Comparison of ENCODE assay signal across 12 mouse cellular contexts in the genomic region with DNA sequence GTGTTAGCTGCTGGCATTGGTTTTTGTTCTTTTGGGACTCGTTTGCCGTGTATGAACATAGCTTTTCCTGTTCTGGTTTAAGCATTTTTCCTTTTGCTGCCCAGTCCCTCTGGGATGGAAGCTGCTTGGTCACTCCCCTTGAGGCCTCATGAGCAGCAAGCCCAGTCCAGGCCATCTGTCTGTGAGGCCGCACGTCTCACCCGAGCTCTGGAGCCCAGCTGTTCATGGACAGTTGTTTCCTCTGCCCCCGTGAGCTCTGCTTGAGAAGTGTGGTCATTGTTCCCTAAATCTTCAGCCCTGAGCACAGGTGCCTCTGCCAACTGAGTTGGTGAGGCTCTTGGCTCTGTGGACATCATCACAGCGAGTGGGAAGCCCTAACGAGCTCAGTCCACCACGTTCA. TPM values are rescaled to one million over a fixed set of nuclear protein-coding genes. Genes with fewer than 3 reads are reported as not detected.
A peak's percentile ranks its signal among the peaks of the same experiment; 100 is the strongest.
DNase-seq lines count a peak whose midpoint lies in the region; ATAC-seq and TF ChIP-seq lines count a peak whose summit lies in the region.
"Had no signal": no experiment of that assay in that cellular context is flagged by ENCODE, and none has a peak within 500 bp of the region (broad histone marks: within the 10 kb centered on the region; RNA-seq: fewer than 3 reads in every experiment).

No protein-coding gene starts in this region.

- H3K9me3 ChIP-seq in neural tube, embryonic 11.5 days (ENCODE audit: control insufficient read depth, low read length): no peaks in the 10 kb centered on the region
- H3K9me3 ChIP-seq in neural tube, embryonic 15.5 days (replicated peaks): no peaks in the 10 kb centered on the region
- H3K9me3 ChIP-seq in hindbrain, postnatal 0 days (ENCODE audit: low read length): no peaks in the 10 kb centered on the region
- no peaks in the 10 kb centered on the region for H3K9me3 ChIP-seq in stomach, embryonic 16.5 days (replicated peaks; ENCODE audit: control insufficient read depth, low read length)
- H3K9me3 ChIP-seq: embryonic facial prominence, embryonic 12.5 days had no signal

- WGBS in neural tube, embryonic 11.5 days: 66% methylated on average over 9 of the region's 9 CpGs
- WGBS in neural tube, embryonic 15.5 days: 49% methylated on average over 9 of the region's 9 CpGs
- WGBS in hindbrain, postnatal 0 days: 49% methylated on average over 9 of the region's 9 CpGs
- WGBS in stomach, embryonic 16.5 days: 66% methylated on average over 9 of the region's 9 CpGs

- no peak for TF ChIP-seq CTCF in hindbrain, postnatal 0 days (IDR thresholded peaks at IDR 0.05; ENCODE audit: low read depth)

- H3K4me2 ChIP-seq in neural tube, embryonic 11.5 days (ENCODE audit: low read depth): no peak overlapping the region
- H3K4me2 ChIP-seq in neural tube, embryonic 15.5 days: no peak overlapping the region
- H3K4me2 ChIP-seq in hindbrain, postnatal 0 days (ENCODE audit: low read depth, low read length): no peak overlapping the region
- H3K4me2 ChIP-seq in stomach, embryonic 16.5 days (ENCODE audit: low read depth, low read length): no peak overlapping the region
- H3K4me2 ChIP-seq: embryonic facial prominence, embryonic 12.5 days had no signal

- peak overlapping the region; percentile 56; the same call in 1 of the 2 replicates for H3K27ac ChIP-seq in neural tube, embryonic 11.5 days (ENCODE audit: low read depth, low read length)
- H3K27ac ChIP-seq in neural tube, embryonic 15.5 days (replicated peaks): no peak overlapping the region; the same call in 1 of the 2 replicates
- peak overlapping the region; percentile 48; the same call in 1 of the 2 replicates for H3K27ac ChIP-seq in hindbrain, postnatal 0 days
- H3K27ac ChIP-seq in stomach, embryonic 16.5 days (ENCODE audit: low read length): 0 out of 2 replicates have a peak overlapping the region, but pooled peaks have one; percentile 20
- H3K27ac ChIP-seq: embryonic facial prominence, embryonic 12.5 days had no signal

- H3K9ac ChIP-seq in neural tube, embryonic 11.5 days (ENCODE audit: low read length): no peak overlapping the region
- H3K9ac ChIP-seq in neural tube, embryonic 15.5 days (replicated peaks): no peak overlapping the region
- no peak overlapping the region for H3K9ac ChIP-seq in hindbrain, postnatal 0 days (replicated peaks; ENCODE audit: low read length)
- no peak overlapping the region for H3K9ac ChIP-seq in stomach, embryonic 16.5 days (ENCODE audit: low read length)
- H3K9ac ChIP-seq: embryonic facial prominence, embryonic 12.5 days had no signal

- DNase-seq in gastrocnemius, postnatal 14 days: peak; percentile 50
- no peak for DNase-seq in gastrocnemius, postnatal 36 days
- no peak for DNase-seq in neural tube, embryonic 11.5 days (ENCODE audit: low spot score)
- peak; percentile 15 for DNase-seq in hindbrain, postnatal 0 days (ENCODE audit: low spot score)
- no peak for DNase-seq in urinary bladder, postnatal 4 days (ENCODE audit: low spot score in 2 of 2)
- DNase-seq in adrenal gland, postnatal 36 days: no peak
- DNase-seq: cerebellum, adult 11 months; lung, adult 18-20 months had no signal

- peaks cover 13% of the 10 kb centered on the region for H3K4me1 ChIP-seq in neural tube, embryonic 11.5 days (ENCODE audit: control insufficient read depth, insufficient read depth, low read length)
- peaks cover 44% of the 10 kb centered on the region for H3K4me1 ChIP-seq in neural tube, embryonic 15.5 days
- peaks cover 6% of the 10 kb centered on the region for H3K4me1 ChIP-seq in hindbrain, postnatal 0 days (ENCODE audit: insufficient read depth, low read length)
- H3K4me1 ChIP-seq in stomach, embryonic 16.5 days (ENCODE audit: control insufficient read depth, insufficient read depth, low read length): 0 out of 2 replicates have a peak, but pooled peaks cover 8% of the 10 kb centered on the region

- H3K4me3 ChIP-seq in neural tube, embryonic 11.5 days (ENCODE audit: low read depth, low read length): no peak overlapping the region
- no peak overlapping the region for H3K4me3 ChIP-seq in neural tube, embryonic 15.5 days (replicated peaks)
- H3K4me3 ChIP-seq in hindbrain, postnatal 0 days (ENCODE audit: low read length): no peak overlapping the region
- no peak overlapping the region for H3K4me3 ChIP-seq in stomach, embryonic 16.5 days (replicated peaks; ENCODE audit: low read length)
- H3K4me3 ChIP-seq: embryonic facial prominence, embryonic 12.5 days had no signal

- H3K36me3 ChIP-seq in neural tube, embryonic 11.5 days (ENCODE audit: control insufficient read depth, insufficient read depth, low read length): peaks cover 2% of the 10 kb centered on the region; the same call in 1 of the 2 replicates
- H3K36me3 ChIP-seq in neural tube, embryonic 15.5 days: peaks cover 5% of the 10 kb centered on the region; the same call in 1 of the 2 replicates
- peaks cover 5% of the 10 kb centered on the region; the same call in 1 of the 2 replicates for H3K36me3 ChIP-seq in hindbrain, postnatal 0 days (ENCODE audit: insufficient read depth, low read length)
- 0 out of 2 replicates have a peak, but pooled peaks cover 8% of the 10 kb centered on the region for H3K36me3 ChIP-seq in stomach, embryonic 16.5 days (ENCODE audit: control insufficient read depth, insufficient read depth, low read length)

- ATAC-seq in neural tube, embryonic 11.5 days (ENCODE audit: insufficient read depth, low FRiP score, low TSS enrichment): no peak
- ATAC-seq in neural tube, embryonic 15.5 days (ENCODE audit: low FRiP score): no peak
- ATAC-seq in hindbrain, postnatal 0 days: no peak
- no peak for ATAC-seq in stomach, embryonic 16.5 days (ENCODE audit: insufficient read depth, low FRiP score)

- no peaks in the 10 kb centered on the region for H3K27me3 ChIP-seq in neural tube, embryonic 11.5 days (ENCODE audit: control insufficient read depth, insufficient read depth, low read length)
- H3K27me3 ChIP-seq in neural tube, embryonic 15.5 days (replicated peaks): no peaks in the 10 kb centered on the region
- H3K27me3 ChIP-seq in hindbrain, postnatal 0 days (ENCODE audit: insufficient read depth, low read length): no peaks in the 10 kb centered on the region
- no peaks in the 10 kb centered on the region for H3K27me3 ChIP-seq in stomach, embryonic 16.5 days (ENCODE audit: control insufficient read depth, insufficient read depth, low read length)
- H3K27me3 ChIP-seq: embryonic facial prominence, embryonic 12.5 days had no signal

- intact Hi-C loops in gastrocnemius, postnatal 14 days (cut with DNase I; ENCODE audit: low total_unique reads): no loop called here
- intact Hi-C loops in gastrocnemius, postnatal 36 days (cut with DNase I): no loop called here

RNA-seq across cellular contexts. Expression of a gene that starts 14.6 kb away (rescaled TPM):
- 10 to 100 TPM; 31.9 to 41.4 TPM for total RNA-seq in gastrocnemius, postnatal 14 days (2021)
- 10 to 100 TPM; 34.9 to 36.6 TPM for total RNA-seq in gastrocnemius, postnatal 36 days (2021)
- polyA plus RNA-seq in neural tube, embryonic 11.5 days (2014; fragmentation: Nextera tagmentation; extraction: Ambion mirVana): 22.1 and 25.1 TPM in 2 replicates
- polyA plus RNA-seq in neural tube, embryonic 15.5 days (2015; fragmentation: Nextera tagmentation; extraction: Ambion mirVana): 21.9 and 27.6 TPM in 2 replicates
- total RNA-seq in hindbrain, postnatal 0 days (2014; rRNA removed): 111 and 125 TPM in 2 replicates
- polyA plus RNA-seq in hindbrain, postnatal 0 days (2015; fragmentation: Nextera tagmentation; extraction: Ambion mirVana): 20.3 and 20.6 TPM in 2 replicates
- polyA plus RNA-seq in stomach, embryonic 16.5 days (2015; fragmentation: Nextera tagmentation; extraction: Ambion mirVana): 9.7 and 11.2 TPM in 2 replicates
- total RNA-seq in adrenal gland, postnatal 36 days (2021): 10 to 100 TPM; 39.7 to 46.3 TPM

RNA-seq across cellular contexts. Expression of a gene that starts 28.4 kb away (rescaled TPM):
- total RNA-seq in gastrocnemius, postnatal 14 days (2021): 10 to 100 TPM; 21.4 to 22.7 TPM
- 10 to 100 TPM; 16.8 to 20.9 TPM for total RNA-seq in gastrocnemius, postnatal 36 days (2021)
- 53.3 and 58.5 TPM in 2 replicates for polyA plus RNA-seq in neural tube, embryonic 11.5 days (2014; fragmentation: Nextera tagmentation; extraction: Ambion mirVana)
- polyA plus RNA-seq in neural tube, embryonic 15.5 days (2015; fragmentation: Nextera tagmentation; extraction: Ambion mirVana): 44.1 and 49.3 TPM in 2 replicates
- 29.4 and 32.9 TPM in 2 replicates for total RNA-seq in hindbrain, postnatal 0 days (2014; rRNA removed)
- polyA plus RNA-seq in hindbrain, postnatal 0 days (2015; fragmentation: Nextera tagmentation; extraction: Ambion mirVana): 39.0 and 40.8 TPM in 2 replicates
- 50.3 and 53.9 TPM in 2 replicates for polyA plus RNA-seq in stomach, embryonic 16.5 days (2015; fragmentation: Nextera tagmentation; extraction: Ambion mirVana)
- 10 to 100 TPM; 42.9 to 49.6 TPM for total RNA-seq in adrenal gland, postnatal 36 days (2021)

RNA-seq across cellular contexts. Expression of a gene that starts 45.4 kb away (rescaled TPM):
- total RNA-seq in gastrocnemius, postnatal 14 days (2021): under 1 TPM in 1 of 2 experiments, not detected in 1; 0.27 TPM
- total RNA-seq in gastrocnemius, postnatal 36 days (2021): under 1 TPM; 0.22 to 0.31 TPM
- not detected in 2 replicates for polyA plus RNA-seq in neural tube, embryonic 11.5 days (2014; fragmentation: Nextera tagmentation; extraction: Ambion mirVana)
- polyA plus RNA-seq in neural tube, embryonic 15.5 days (2015; fragmentation: Nextera tagmentation; extraction: Ambion mirVana): not detected in 2 replicates
- total RNA-seq in hindbrain, postnatal 0 days (2014; rRNA removed): 0.73 and 1.8 TPM in 2 replicates
- not detected in 2 replicates for polyA plus RNA-seq in hindbrain, postnatal 0 days (2015; fragmentation: Nextera tagmentation; extraction: Ambion mirVana)
- polyA plus RNA-seq in stomach, embryonic 16.5 days (2015; fragmentation: Nextera tagmentation; extraction: Ambion mirVana): not detected in 2 replicates
- under 1 TPM in 1 of 2 experiments, not detected in 1; 0.46 TPM for total RNA-seq in adrenal gland, postnatal 36 days (2021)
- polyA plus RNA-seq: intestine, embryonic 14.5 days had no signal

RNA-seq across cellular contexts. Expression of a gene that starts 52.6 kb away (rescaled TPM):
- 10 to 100 TPM in 1 of 2 experiments, 1 to 10 TPM in 1; 7.3 to 10.2 TPM for total RNA-seq in gastrocnemius, postnatal 14 days (2021)
- total RNA-seq in gastrocnemius, postnatal 36 days (2021): 10 to 100 TPM; 12.7 to 13.5 TPM
- polyA plus RNA-seq in neural tube, embryonic 11.5 days (2014; fragmentation: Nextera tagmentation; extraction: Ambion mirVana): 21.8 TPM in 2 replicates
- 46.3 and 50.0 TPM in 2 replicates for polyA plus RNA-seq in neural tube, embryonic 15.5 days (2015; fragmentation: Nextera tagmentation; extraction: Ambion mirVana)
- 71.0 and 76.1 TPM in 2 replicates for total RNA-seq in hindbrain, postnatal 0 days (2014; rRNA removed)
- 52.1 and 52.9 TPM in 2 replicates for polyA plus RNA-seq in hindbrain, postnatal 0 days (2015; fragmentation: Nextera tagmentation; extraction: Ambion mirVana)
- polyA plus RNA-seq in stomach, embryonic 16.5 days (2015; fragmentation: Nextera tagmentation; extraction: Ambion mirVana): 16.2 and 20.6 TPM in 2 replicates
- 10 to 100 TPM; 15.5 to 23.7 TPM for total RNA-seq in adrenal gland, postnatal 36 days (2021)

Comparison
In these comparisons a context has a peak if more than half of its experiments do, and no peak if none do; other contexts are left out.
1. DNase-seq: peak in gastrocnemius, postnatal 14 days (single experiment) and hindbrain, postnatal 0 days (single experiment); none in gastrocnemius, postnatal 36 days (0 of 2), neural tube, embryonic 11.5 days (single experiment), urinary bladder, postnatal 4 days (0 of 2) and adrenal gland, postnatal 36 days (0 of 2).